Mouse (Mus musculus) ovary, adult 10 weeks (tissue): ENCODE data around the gene Gigyf2. TPM values are rescaled to one million over a fixed set of nuclear protein-coding genes. Genes with fewer than 3 reads are reported as not detected.

Source experiments
- polyA plus RNA-seq: library from polyadenylated mRNA; stranded (reverse); fragments of 350-450 nt; fragmentation: Illumina TruSeq; extraction: RNeasy Lipid Tissue Mini Kit (QIAGEN cat#74804); gene quantifications from one replicate; pipeline ENCODE4 v1.2.3, GENCODE M21; 2014

Gigyf2 gene
- polyA plus RNA-seq = 115 TPM

GRCm38 (mm10) chr1:87326742-87327163 is at the start of gene Gigyf2:
TSS of gene Gigyf2 (plus strand) at chr1:87326998.

GRCm38 (mm10) chr1:87394594-87394993 is 67.8 kb downstream of the Gigyf2 start, which contains the start of gene Kcnj13:
TSS of gene Kcnj13 (minus strand) at chr1:87394729.

GRCm38 (mm10) chr1:87469971-87470370 is 143.2 kb downstream of the Gigyf2 start, which contains the start of gene Snorc:
TSS of gene Snorc (plus strand) at chr1:87470271.

Other genes with a start within 250 kb of the Gigyf2 start
- gene Alppl2, start 237.1 kb upstream of the Gigyf2 start, polyA plus RNA-seq = not detected
- gene Alpi, start 225.4 kb upstream of the Gigyf2 start, polyA plus RNA-seq = not detected
- not detected for gene Akp3, start 202.0 kb upstream of the Gigyf2 start, polyA plus RNA-seq
- gene Ecel1, start 170.5 kb upstream of the Gigyf2 start, polyA plus RNA-seq = not detected
- not detected for gene Prss56, start 143.7 kb upstream of the Gigyf2 start, polyA plus RNA-seq
- not detected for gene Chrnd, start 136.4 kb upstream of the Gigyf2 start, polyA plus RNA-seq
- gene Chrng, start 122.3 kb upstream of the Gigyf2 start, polyA plus RNA-seq = not detected
- gene Eif4e2, start 113.1 kb upstream of the Gigyf2 start, polyA plus RNA-seq = 33.3 TPM
- 197 TPM for gene Efhd1, start 62.6 kb upstream of the Gigyf2 start, polyA plus RNA-seq
- gene Kcnj13, start 67.7 kb downstream of the Gigyf2 start, polyA plus RNA-seq = not detected
- gene Snorc, start 143.3 kb downstream of the Gigyf2 start, polyA plus RNA-seq = not detected
- not detected for gene Neu2, start 182.9 kb downstream of the Gigyf2 start, polyA plus RNA-seq
- gene Ngef, start 246.9 kb downstream of the Gigyf2 start, polyA plus RNA-seq = 0.46 TPM